Mouse (Mus musculus) heart, postnatal 0 days (tissue): Measurements from ENCODE around the gene Tspan18. TPM values are rescaled to one million over a fixed set of nuclear protein-coding genes. Genes with fewer than 3 reads are reported as not detected.
A peak's percentile ranks its signal among the peaks of the same experiment; 100 is the strongest.

Source experiments
- ATAC-seq: fragments of 200-750 bp; cut with Nextera tagmentation; 2 replicates; pipeline ENCODE4 v1.8.0; 2017; ENCODE audit warnings: low read depth, moderate number of reproducible peaks, moderate library complexity; ENCODE audit not compliant: insufficient read depth
- DNase-seq: peaks from one replicate; pipeline ENCODE4 v3.0.0-alpha.2; 2016; ENCODE audit warnings: low spot score
- H3K27ac ChIP-seq: fragments of 300-500 bp; sonication (generic); 2 replicates; pipeline ENCODE4 v1.5.1; 2014; ENCODE audit warnings: low read depth, mild to moderate bottlenecking
- H3K27me3 ChIP-seq: fragments of 300-500 bp; sonication (generic); 2 replicates; pipeline ENCODE4 v1.6.1; 2014; ENCODE audit warnings: low read length, mixed read lengths; ENCODE audit not compliant: control insufficient read depth, insufficient read depth
- H3K36me3 ChIP-seq: fragments of 300-500 bp; sonication (generic); replicated peaks from 2 replicates; pipeline ENCODE4 v1.6.1; 2014; ENCODE audit warnings: low read length, mixed read lengths; ENCODE audit not compliant: control insufficient read depth, insufficient read depth
- H3K4me1 ChIP-seq: fragments of 300-500 bp; sonication (generic); 2 replicates; pipeline ENCODE4 v1.6.1; 2014; ENCODE audit warnings: antibody characterized with exemption; ENCODE audit not compliant: control insufficient read depth, insufficient read depth
- H3K4me2 ChIP-seq: fragments of 300-500 bp; sonication (generic); 2 replicates; pipeline ENCODE4 v1.6.1; 2014; ENCODE audit warnings: low read depth, mild to moderate bottlenecking, low read length, moderate library complexity
- H3K4me3 ChIP-seq: fragments of 300-500 bp; sonication (generic); 2 replicates; pipeline ENCODE4 v1.5.1; 2014; ENCODE audit warnings: low read depth, low read length
- H3K9ac ChIP-seq: fragments of 300-500 bp; sonication (generic); replicated peaks from 2 replicates; pipeline ENCODE4 v1.6.1; 2014; ENCODE audit warnings: low read depth, low read length, mixed read lengths
- H3K9me3 ChIP-seq: fragments of 300-500 bp; sonication (generic); replicated peaks from 2 replicates; pipeline ENCODE4 v1.6.1; 2016; ENCODE audit warnings: low read length; ENCODE audit not compliant: control insufficient read depth
- CTCF ChIP-seq: IDR thresholded peaks from 2 replicates; pipeline ENCODE4 v1.5.1; 2016; ENCODE audit warnings: antibody characterized with exemption, control low read depth, low read depth
- EP300 ChIP-seq: IDR thresholded peaks from 2 replicates; pipeline ENCODE4 v1.6.1; 2016; ENCODE audit warnings: antibody characterized with exemption, low read depth
- WGBS: fragments of 180-500 bp; shearing (Covaris S2); extraction: QIAGEN DNeasy Blood & Tissue Kit; methylation state at CpG from one replicate; pipeline ENCODE4 v1.1.7; 2014; 5-methylcytosine and 5-hydroxymethylcytosine counted together
- polyA plus RNA-seq: library from polyadenylated mRNA; unstranded; fragments of >200 nt; fragmentation: Nextera tagmentation; extraction: Ambion mirVana; gene quantifications from 2 replicates; pipeline ENCODE4 v1.2.1, GENCODE M21; 2015
- total RNA-seq: library from RNA; depleted of rRNA; stranded (reverse); fragments of >200 nt; gene quantifications from 2 replicates; pipeline ENCODE4 v1.2.3, GENCODE M21; 2014; ENCODE audit warnings: low replicate concordance

Gene Tspan18
- total and polyA plus RNA-seq, 2 experiments from 2014 or later: 39.8 to 64.4 TPM

DNA sequence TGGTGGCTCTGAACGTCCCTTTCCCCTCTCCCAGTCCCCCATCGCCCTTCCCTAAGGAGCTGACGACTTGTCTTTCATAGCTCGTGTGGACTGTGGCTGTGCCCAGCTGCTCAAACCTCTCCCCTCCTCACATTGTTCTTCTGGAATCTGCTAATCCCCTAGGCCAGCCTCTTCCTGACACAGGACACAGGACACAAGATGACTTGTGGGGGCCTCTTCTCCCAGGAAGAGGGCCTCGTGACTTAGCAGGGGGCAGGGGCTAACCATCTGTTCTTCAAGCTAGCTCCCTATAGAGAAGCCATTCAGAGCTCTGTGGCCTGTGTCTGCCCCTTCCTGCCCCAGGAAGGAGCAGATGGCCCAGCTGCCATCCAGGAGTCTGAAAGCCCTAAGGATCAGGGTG is 160.1 kb downstream of the Tspan18 start:
- DNase-seq: no peak
- Histone ChIP-seq H3K4me2 (no peak overlapping the region), H3K27me3 (peaks cover 30% of the 10 kb centered on the region), H3K27ac (no peak overlapping the region), H3K4me1 (0 out of 2 replicates have a peak, but pooled peaks cover 4% of the 10 kb centered on the region), H3K4me3 (no peak overlapping the region), H3K9me3 (no peaks in the 10 kb centered on the region), H3K36me3 (no peaks in the 10 kb centered on the region), H3K9ac (no peak overlapping the region)
- WGBS: 31% methylated on average over 5 of the region's 5 CpGs
- no peak for TF ChIP-seq EP300
- no peak for TF ChIP-seq CTCF
- ATAC-seq: peak; percentile 22; the same call in 1 of the 2 replicates

DNA sequence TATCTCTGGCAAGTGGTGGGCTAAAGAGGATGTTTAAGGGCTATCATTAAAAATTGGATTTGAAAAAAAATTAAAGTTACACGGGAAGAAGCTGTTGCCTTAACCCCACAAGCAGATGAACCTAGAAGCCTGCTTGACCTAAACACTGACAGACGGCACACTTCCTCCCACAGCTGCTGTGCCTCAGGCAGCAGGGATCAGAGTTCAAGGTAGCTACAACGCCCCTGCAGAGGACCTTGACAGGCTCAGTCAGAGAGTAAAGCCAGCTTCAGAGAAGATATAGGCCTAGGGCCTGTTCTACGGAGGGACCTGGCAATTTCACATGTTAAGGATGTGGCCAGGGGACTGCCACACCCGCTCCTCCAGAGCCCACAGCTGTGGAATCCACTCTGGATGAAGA is 161.8 kb downstream of the Tspan18 start:
- Histone ChIP-seq H3K4me3 (no peak overlapping the region), H3K9me3 (no peaks in the 10 kb centered on the region), H3K4me1 (0 out of 2 replicates have a peak, but pooled peaks cover 4% of the 10 kb centered on the region), H3K4me2 (no peak overlapping the region), H3K9ac (no peak overlapping the region), H3K27me3 (0 out of 2 replicates have a peak, but pooled peaks cover 16% of the 10 kb centered on the region), H3K27ac (no peak overlapping the region), H3K36me3 (no peaks in the 10 kb centered on the region)
- ATAC-seq: no peak
- no peak for DNase-seq
- 59% methylated on average over 5 of the region's 5 CpGs for WGBS
- TF ChIP-seq EP300 (no peak), CTCF (no peak)

DNA sequence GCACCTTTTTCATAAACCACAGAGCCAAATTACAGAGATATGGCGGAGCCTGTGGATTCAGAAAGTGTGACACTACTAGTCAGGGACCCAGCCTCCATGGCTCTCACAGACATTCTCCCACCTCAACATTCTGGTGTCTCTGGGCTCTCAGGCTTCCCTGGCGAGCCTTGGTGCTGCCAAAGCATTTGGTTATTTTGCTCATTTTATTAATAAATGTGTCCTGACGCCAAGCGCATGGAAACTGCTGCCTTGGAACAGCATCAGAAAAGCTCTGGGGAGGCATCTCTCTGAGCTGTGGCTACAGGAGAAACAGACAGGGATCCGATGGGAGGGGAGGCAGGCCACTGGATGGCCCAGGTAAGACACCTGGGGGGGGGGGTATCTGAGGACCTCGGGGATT is 162.4 kb downstream of the Tspan18 start:
- H3K27ac ChIP-seq: no peak overlapping the region
- DNase-seq (no peak), ATAC-seq (no peak)
- no peak overlapping the region for H3K4me3 ChIP-seq
- no peaks in the 10 kb centered on the region for H3K9me3 ChIP-seq
- H3K4me1 ChIP-seq: 0 out of 2 replicates have a peak, but pooled peaks cover 4% of the 10 kb centered on the region
- TF ChIP-seq CTCF (no peak), EP300 (no peak)
- no peak overlapping the region for H3K9ac ChIP-seq
- WGBS: 78% methylated on average over 6 of the region's 6 CpGs
- H3K27me3 ChIP-seq: 0 out of 2 replicates have a peak, but pooled peaks cover 16% of the 10 kb centered on the region
- no peak overlapping the region for H3K4me2 ChIP-seq
- no peaks in the 10 kb centered on the region for H3K36me3 ChIP-seq

DNA sequence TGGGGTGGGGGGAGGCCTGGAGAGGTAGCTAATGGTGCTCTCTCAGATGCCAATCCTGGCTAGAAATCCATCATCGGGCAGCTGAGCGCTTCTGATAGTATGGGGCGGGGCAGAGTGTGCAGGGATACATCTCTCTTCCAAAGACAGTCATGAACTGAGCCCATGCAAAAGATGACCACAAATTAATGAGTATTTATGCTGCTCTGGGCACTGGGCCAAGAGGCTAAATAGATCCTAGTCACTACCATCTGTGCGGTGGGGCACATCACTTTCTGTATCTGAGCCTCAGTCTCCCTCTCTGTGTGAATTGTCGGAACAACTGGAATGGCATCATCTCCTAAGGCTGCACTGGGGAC is 163.5 kb downstream of the Tspan18 start:
- no peak for DNase-seq
- no peak overlapping the region for H3K4me3 ChIP-seq
- no peak for ATAC-seq
- H3K27ac ChIP-seq: no peak overlapping the region
- TF ChIP-seq CTCF: no peak
- no peak for TF ChIP-seq EP300
- H3K36me3 ChIP-seq: no peaks in the 10 kb centered on the region
- no peaks in the 10 kb centered on the region for H3K9me3 ChIP-seq
- H3K4me2 ChIP-seq: no peak overlapping the region
- 0 out of 2 replicates have a peak, but pooled peaks cover 10% of the 10 kb centered on the region for H3K4me1 ChIP-seq
- H3K27me3 ChIP-seq: 0 out of 2 replicates have a peak, but pooled peaks cover 10% of the 10 kb centered on the region
- 69% methylated on average over 5 of the region's 5 CpGs for WGBS
- H3K9ac ChIP-seq: no peak overlapping the region

DNA sequence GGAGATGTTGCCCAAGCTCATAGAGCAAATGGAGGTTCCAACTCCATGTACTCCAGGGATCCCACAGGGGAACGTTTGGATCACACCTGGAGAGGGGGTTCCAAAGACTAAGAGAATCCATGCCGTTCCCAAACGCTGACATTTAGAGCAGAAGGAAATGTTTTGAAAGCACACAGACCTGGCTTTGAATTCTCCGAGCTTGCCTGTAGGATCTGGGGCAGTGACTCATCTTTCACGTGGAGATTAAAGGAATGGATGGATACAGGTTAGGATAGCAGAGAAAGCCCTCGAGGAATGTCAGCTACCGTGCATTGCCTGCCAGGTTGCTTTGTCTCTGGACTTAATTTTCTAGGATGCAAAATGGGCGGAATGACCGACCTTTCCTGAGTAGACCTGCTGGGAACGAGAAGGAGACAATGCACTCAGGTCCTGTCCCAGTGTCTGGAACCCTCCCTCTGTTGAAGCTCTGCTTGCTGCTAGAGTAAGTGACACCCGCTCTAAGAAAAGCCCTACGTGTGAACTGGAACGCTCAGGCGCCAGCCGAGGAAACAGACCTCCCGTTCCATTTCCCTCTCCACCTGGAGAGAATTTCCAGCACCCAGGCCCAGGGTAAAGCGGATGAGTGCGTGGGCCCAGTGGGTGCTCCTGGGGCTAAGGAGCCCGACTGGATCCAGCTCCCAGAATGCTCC is 164.0 kb downstream of the Tspan18 start:
- H3K9me3 ChIP-seq: no peaks in the 10 kb centered on the region
- H3K4me3 ChIP-seq: no peak overlapping the region
- DNase-seq (no peak), ATAC-seq (no peak)
- H3K27me3 ChIP-seq: 0 out of 2 replicates have a peak, but pooled peaks cover 10% of the 10 kb centered on the region
- 52% methylated on average over 19 of the region's 19 CpGs for WGBS
- 0 out of 2 replicates have a peak, but pooled peaks cover 8% of the 10 kb centered on the region for H3K4me1 ChIP-seq
- no peak overlapping the region for H3K9ac ChIP-seq
- H3K4me2 ChIP-seq: no peak overlapping the region
- H3K36me3 ChIP-seq: no peaks in the 10 kb centered on the region
- no peak overlapping the region for H3K27ac ChIP-seq
- TF ChIP-seq CTCF (no peak), EP300 (no peak)
